Mouse (Mus musculus): ENCODE results near the gene Rhou. TPM values are rescaled to one million over a fixed set of nuclear protein-coding genes. Genes with fewer than 3 reads are reported as not detected.

The Rhou gene
- total RNA-seq, 2 experiments from 2014 or later: 6.4 to 7.7 TPM

DNA sequence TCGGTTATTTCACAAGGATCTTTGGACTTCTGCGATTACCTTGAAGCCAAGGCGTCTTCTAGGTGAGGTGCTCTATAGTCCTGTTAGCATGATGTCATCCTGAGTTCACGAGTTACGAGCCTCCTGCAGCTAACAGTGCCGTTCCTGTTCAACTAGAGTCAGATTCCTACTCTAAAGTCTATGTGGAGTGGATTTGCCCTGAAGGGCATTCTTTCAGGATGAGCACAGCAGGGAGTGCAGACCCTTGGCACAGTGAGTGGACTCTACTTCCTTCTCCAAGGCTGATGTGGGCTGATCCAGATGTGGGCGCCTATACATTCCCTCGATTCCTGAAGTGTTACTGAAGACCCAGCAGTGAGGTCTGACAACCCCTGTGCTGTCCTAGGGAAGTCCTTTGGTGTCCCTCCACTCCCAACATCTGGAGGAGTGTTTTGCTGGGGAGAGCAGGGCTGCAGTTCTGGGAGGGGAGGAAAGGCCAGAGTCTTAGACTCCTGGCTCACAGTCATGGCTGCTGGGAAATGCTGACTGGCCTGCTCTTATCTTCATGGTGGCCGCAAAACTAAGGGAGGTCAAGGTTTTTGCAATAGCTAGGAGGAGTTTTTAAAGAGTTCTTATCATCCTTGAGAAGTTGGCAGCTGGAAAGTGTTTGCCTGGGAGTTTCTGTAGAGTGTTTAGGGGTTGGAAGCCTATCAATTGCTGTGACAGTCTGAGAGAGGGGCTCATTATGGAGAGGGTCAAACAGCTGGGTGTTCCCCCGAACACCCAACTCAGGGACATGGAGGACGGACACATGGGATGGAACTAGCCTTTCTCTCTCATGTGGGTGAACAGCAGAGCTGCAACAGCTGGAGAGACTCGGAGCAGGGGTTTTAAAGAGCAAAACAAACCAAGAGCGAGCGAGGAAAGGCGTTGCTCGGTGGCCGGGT is 5.2 kb upstream of the Rhou start:
- DNase-seq (ENCODE audit: low spot score): peak; percentile 48
- intact Hi-C loops (cut with DNase I): no loop called here

DNA sequence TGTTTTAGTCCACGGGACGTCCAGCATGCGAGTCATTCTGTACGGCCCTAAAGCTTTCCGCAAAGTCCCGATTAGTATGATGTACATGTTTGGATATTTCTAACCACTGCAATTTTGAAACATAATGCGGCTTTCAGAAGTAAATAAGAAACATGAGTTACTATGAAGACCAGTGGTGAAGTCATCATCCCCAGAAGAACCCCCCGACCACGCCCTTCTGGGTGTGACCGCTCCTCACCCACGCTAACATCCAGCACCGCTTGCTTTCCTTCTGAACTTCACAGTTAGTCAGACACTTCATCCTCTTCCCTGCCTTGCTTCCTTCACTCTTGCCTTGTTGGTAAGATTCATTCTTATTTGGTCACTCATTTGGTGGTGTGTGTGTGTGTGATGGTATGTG is 4.2 kb upstream of the Rhou start:
- intact Hi-C loops (cut with DNase I): no loop called here
- no peak for DNase-seq (ENCODE audit: low spot score)

DNA sequence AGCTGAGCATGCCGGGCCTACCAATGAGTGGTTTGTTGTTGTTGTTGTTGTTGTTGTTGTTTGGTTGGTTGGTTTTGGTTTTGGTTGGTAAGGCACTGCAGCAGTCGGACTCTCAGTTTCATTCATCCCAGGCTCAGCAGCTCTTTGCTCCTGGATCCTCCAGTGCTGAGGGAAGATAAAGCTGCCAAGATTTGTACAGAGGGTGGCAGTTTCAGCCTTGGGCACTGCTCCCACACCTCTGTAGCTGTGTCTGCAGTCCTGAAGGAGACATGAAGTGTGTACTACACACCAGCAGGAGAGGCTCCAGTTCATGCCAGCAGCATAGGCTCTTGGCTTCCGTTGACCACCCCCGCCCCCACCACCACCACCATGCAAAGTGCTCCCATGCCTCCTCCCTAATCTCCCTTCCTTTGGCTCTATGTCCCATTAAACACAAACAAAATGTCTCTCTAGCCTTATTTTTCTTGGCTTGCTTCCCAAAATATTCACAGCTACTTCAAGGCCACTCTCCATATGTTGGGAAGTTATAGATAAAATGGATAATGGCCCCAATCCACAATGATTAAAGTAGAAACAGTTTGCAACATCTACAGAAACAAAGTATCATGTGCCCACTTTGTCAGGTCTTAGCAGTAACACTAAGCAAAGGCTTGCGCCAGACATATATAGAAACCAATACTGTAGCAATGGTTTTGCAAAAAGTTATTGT is 2.2 kb upstream of the Rhou start:
- intact Hi-C loops (cut with DNase I): loop anchor here (1.0 kb wide), 2 partner anchors 118 to 133 kb away; no protein-coding TSS in a partner anchor
- DNase-seq (ENCODE audit: low spot score): no peak

DNA sequence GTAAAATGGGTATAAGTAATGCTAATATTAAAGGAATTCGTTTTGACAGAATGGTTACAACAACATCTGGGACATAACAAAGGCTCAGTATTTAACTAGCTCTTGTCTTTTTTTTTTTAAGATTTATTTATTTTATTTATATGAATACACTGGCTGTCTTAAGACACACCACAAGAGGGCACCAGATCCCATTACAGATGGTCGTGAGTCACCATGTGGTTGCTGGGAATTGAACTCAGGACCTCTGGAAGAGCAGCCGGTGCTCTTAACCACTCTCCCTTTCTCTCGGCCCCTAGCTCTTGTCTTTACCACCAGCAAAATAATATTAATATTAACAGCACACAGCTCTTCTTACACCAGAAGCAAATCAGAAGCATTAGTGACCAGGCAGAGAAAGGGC is 1.1 kb upstream of the Rhou start:
- DNase-seq (ENCODE audit: low spot score): no peak
- intact Hi-C loops (cut with DNase I): loop anchor here (1.0 kb wide), 2 partner anchors 117 to 132 kb away; no protein-coding TSS in a partner anchor

DNA sequence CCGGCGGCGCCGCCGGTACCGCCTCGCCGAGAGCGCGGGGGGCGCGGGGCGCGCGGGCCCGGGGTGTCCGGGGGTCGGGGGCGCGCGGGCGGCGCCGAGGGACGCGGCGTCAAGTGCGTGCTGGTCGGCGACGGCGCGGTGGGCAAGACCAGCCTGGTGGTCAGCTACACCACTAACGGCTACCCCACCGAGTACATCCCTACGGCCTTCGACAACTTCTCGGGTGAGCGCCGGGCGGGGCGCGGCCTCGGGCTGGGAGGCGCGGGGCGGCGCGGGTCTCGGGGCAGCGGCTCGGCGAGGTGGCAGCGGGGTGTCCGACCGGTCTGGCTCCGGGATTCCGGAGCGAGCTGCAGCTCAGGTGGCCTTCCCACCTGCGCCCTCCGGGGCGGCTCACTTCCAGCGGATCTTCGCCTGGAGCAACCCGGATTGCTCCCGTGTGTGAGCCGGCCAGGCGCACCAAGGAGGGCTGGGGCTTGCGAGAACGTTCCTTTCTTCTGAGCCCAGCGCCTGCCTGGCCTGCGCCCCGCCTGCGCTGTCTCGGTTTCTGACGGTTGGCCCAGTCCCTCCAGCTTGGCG is 353 bp downstream of the Rhou start:
- DNase-seq (ENCODE audit: low spot score): peak; percentile 42
- intact Hi-C loops (cut with DNase I): no loop called here

DNA sequence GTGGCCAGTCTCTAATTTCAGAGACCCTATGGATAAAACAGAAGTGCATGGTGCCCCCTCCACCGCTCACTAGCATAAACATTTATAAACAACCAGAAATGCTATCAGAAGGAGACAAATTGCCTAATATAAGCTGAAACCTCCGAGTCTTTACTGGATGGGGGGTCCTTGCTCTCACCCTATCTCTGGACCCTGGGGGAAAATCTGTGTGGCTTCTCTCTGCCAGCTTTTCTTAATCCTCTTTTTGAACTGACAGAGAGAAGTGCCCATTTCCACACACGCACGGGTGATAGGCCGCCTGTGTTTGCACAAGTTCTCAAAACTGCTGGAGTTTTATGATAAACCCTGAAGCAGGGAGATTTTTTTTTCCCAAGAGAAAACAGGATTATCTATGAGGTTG is 1.0 kb downstream of the Rhou start:
- intact Hi-C loops (cut with DNase I): no loop called here

DNA sequence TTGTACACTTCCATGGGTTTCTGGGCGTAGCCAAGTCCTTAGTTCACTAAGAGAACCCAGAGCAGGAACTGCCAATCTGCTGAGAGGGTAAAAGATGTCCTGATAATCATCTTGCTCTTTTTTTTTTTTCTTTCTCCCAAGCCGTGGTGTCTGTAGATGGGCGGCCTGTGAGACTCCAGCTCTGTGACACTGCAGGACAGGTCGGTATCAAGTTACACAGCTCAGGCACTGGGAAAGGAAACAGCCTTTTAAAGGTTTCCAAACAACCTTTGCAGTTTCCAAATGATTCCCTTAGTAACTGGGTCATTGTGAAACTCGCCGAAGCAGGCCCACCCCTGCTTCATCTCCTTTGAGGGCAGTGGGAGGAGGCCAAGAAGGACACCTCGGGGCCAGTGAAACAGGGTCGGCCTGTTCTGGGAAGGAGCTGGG is 1.6 kb downstream of the Rhou start:
- intact Hi-C loops (cut with DNase I): no loop called here
- no peak for DNase-seq (ENCODE audit: low spot score)

More for the DNA sequence above, 1.0 kb downstream of the Rhou start:
- no peak for DNase-seq (ENCODE audit: low spot score)

DNA sequence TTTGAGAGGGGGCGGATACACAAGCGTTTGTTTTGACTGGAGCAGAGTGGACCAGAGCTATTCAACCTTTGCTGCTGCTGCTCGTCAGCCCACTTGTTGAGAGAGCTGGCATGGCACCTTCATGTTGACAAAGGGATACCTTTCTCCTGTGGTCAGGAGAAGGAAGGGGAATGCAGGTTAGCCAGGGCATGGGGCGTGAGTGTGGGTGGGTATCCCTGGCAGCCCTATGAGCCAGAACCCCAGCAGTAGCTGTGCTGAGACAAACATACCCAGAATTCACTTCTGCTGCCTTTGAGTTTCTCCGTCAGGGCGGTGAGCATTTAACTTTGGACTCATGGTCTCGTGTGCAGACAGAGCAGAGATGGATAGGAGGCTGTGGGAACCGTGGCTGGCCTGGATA is 4.1 kb downstream of the Rhou start:
- no peak for DNase-seq (ENCODE audit: low spot score)
- intact Hi-C loops (cut with DNase I): no loop called here

DNA sequence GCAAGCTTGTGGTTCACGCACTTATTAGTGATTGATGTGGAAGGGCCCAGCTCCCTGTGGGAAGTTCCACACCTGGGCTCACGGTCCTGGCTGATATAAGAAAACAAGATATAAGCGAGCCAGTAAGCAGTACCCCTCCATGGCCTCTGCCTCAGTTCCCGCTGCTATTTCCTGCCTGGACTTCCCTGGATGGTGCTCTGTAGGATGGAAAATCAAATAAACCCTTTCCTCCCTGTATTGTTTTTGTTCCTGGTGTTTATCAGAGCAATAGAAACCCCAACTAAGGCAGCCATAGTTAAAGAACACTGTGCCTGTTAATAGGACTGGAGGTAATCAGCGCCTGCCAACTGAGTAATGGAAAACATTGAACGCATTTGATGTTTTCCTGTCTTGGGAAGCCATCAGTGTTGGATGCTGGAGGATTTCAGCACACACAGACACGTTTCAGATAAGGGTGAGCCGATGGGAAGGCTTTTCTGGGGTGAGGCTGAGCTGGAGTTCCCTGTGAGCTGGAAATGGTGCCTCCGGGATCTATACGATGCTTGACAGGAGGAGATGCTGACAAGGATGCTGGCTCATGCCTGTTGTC is 5.8 kb downstream of the Rhou start:
- intact Hi-C loops (cut with DNase I): no loop called here
- DNase-seq (ENCODE audit: low spot score): no peak

DNA sequence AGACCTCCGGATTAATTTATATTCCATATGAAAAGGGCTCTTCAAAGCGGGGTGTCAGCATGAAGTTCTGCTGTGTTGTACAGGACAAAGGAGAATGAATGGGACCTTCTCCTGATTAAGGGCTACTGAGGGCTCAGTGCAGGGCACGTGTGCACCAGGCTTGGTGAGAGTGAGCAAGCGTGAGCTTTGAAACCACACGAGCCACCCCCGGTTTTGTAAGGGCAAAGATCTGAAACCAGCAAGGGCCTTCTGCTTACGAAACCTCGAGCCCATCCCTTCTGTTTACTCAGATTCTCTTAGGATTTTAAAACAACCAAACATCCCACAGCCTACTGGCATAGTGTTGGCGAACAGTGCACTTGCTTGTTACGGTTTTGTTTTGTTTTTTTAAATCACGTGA is 7.8 kb downstream of the Rhou start:
- intact Hi-C loops (cut with DNase I): no loop called here
- no peak for DNase-seq (ENCODE audit: low spot score)

DNA sequence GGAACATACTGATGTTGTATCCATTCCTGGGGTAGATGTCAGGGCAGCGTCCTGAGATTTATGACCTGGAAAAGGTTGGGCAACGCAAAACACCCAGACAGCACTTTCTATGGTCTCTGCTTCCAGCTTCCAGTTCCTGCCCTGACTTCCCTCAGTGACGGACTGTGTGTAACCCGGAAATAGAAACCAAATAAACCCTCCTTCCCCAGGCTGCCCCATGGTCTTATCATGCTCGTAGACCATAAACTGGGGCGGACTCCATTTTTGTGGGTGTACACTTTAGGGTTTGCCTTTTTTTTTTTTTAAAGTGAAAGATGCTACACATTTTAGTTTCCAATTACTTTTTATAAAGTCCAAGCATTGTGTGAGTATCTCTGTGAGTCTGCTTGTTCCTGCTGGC is 11.9 kb downstream of the Rhou start:
- DNase-seq (ENCODE audit: low spot score): no peak
- intact Hi-C loops (cut with DNase I): no loop called here

DNA sequence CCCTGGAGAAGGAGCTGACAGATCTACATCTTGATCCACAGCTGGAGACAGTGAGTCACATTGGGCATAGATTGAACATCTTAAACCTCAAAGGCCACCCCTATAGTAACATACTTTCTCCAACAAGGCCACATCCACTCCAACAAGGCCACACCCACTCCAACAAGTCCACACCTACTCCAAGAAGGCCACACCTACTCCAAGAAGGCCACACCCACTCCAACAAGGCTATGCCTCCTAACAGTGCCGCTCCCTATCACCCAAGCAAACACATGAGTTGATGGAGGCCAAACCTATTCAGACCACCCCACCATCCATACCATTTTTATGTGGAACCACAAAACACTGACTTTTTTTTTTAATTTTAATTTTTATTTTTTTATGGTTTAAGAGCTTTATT is 13.1 kb downstream of the Rhou start:
- intact Hi-C loops (cut with DNase I): no loop called here

DNA sequence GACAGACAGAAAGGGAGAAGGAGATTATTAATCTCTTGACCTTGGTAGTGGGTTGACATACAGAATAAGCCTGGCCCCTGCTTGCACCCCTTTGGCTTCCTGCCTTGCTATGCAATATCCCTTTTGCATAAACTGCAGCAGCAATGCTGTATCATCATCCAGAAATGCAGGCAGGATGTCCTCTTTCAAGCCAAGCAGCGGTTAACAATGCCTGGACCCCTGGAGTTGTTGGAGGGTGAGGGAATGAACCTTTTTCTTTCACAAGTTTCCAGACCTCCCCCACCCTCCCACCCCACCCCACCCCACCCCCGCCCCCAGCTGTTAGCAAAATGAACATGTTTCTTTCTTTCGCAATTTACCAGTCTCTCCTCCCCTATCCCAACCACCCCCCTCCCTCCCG is 15.0 kb downstream of the Rhou start:
- intact Hi-C loops (cut with DNase I): no loop called here
- DNase-seq (ENCODE audit: low spot score): no peak

More for the DNA sequence above, 13.1 kb downstream of the Rhou start:
- DNase-seq (ENCODE audit: low spot score): no peak

DNA sequence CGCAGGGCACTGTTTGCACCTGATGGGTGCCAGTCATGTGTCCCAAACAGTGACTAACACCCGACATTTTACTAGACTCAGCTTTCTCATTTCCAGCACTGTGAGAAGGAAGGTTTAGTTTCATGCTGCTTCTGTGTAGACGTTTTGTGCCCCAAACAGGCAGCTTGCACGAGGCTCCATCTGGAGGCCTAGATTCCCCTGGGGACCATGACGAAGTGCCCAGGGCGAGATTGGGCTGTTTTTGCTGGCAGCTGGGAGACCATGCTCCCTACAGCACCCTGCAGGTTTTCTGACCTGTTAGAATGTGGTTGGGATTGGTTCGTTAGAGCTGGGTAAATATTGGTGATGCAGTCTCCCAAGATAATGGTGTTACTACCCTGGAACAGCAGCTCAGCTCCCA is 17.0 kb downstream of the Rhou start:
- no peak for DNase-seq (ENCODE audit: low spot score)
- intact Hi-C loops (cut with DNase I): no loop called here

DNA sequence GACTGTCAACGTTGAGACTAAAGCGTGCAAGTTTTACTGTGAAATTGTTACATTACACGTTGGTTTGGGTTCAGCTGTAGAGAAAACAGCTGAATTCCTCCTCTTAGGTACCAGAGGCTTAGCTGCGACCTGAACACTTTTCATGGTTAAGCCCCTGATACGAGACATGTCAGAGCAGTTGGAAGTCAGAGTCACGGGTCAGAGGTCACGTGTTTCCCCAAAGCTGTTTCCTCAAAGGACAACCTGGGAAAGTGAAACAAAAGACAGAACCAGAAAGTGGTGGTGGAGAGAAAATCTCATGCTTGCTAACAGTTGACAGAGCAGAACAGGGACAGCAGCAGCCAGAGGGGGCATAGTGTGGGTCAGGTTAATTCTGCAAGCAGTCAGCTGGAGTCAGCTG is 17.7 kb downstream of the Rhou start:
- intact Hi-C loops (cut with DNase I): no loop called here
- no peak for DNase-seq (ENCODE audit: low spot score)

DNA sequence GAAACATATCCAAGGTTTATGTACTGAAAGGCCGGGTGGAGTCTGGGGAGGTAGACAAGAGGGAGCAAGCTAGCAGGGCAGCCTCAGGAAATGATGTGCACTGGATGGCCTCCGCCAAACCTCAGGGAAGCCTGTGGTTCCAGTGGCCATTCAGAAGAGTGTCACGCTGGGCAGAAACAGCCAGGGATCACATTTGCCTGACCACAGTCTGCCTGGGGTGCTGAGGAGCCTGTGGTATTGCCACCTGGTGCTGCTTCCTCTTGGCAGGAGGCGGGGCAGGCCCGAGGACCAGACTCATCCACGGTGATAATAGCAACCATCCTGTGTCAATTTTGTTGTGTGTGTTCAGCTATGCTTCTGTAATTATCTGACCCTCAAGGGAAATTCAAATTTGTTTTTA is 18.9 kb downstream of the Rhou start:
- no peak for DNase-seq (ENCODE audit: low spot score)
- intact Hi-C loops (cut with DNase I): no loop called here

DNA sequence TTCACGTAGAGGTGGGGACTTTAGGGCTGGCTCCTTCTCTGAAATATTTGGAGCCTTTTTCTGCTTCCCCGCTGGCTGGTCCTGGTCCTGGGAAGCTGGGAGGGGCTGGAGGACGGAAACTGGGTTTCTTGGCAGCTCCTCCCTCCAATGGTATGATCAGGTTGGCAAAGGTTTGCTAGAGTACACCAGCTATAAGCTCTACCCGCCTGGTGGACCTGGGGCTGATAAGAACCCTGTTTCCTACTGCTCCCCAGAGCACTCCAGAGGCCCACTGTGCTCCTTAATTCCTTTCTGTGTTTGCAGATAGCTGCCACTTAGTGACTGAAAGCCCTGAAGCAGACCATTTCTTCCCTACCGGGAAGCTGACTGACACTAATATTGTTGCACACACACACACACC is 21.9 kb downstream of the Rhou start:
- intact Hi-C loops (cut with DNase I): no loop called here
- no peak for DNase-seq (ENCODE audit: low spot score)

DNA sequence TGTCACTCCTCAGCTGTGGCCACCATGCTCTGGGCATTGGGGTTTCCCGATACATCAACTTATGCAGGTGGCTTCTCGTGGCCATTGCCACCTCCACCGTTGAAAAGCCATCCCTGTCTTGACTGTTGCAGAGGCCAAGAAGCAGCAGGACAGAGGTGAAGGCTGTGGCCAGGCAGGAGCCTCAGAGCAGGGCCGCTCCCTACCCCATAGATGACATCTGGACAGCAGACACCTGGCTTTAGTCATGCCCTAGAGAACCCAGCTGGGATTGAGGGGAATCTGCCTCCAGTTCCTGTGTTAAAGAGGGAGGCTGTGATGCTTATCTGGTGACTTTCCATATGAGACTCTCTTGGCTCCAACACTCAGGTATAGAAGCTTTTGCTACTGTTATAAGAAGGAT is 24.7 kb downstream of the Rhou start:
- intact Hi-C loops (cut with DNase I): no loop called here
- DNase-seq (ENCODE audit: low spot score): no peak

DNA sequence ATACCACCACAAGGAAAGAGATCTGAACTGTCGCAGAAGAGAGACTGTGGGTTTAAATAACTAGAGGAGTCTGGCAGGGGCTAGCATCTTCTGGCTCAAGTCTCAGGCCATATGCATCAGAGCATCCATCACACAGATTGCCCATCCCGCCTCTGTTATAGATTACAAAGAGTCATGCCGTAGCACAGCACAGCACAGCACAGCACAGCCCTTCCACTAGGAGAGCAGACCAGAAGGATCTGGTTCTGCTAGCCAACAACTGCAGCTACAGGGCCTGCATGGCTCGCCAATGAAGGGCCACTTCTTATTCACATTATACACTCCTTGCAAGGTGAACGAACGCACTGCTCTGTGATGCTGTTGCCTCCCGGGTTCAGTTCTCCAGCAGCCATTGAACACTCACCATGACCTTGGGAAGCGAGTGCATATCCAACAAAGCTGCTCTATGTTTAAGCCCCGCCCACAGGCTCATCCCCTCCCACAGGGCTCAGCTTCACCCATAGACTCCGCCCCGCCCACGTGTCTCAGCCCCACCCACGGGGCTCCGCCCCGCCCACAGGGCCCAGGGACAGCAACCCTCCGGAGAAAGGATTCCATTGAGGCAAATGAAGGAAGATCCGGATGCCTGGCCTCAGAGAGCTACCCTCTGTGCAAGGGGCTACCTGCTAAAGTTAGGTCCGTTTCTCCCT is 28.5 kb downstream of the Rhou start:
- intact Hi-C loops (cut with DNase I): no loop called here
- DNase-seq (ENCODE audit: low spot score): no peak

DNA sequence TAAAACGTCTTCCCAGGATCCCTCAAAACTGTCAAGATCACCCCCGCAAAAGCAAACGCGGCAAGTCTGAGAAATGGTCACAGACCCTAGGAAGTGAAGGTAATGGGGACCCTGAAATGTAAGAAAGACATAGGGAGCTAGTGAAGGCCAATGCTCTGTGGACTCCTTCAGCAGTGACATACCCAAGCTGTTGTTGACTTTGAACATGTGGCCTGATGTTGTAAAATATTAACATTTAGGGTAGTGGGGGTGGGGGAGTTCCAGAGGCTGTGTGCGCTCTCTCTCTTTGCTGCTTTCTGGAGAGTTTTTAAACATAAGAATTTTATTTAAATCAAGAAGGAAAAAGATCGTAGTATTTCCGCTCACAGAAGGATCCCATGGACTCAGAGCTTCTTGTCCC is 29.6 kb downstream of the Rhou start:
- no peak for DNase-seq (ENCODE audit: low spot score)
- intact Hi-C loops (cut with DNase I): no loop called here
